Mouse (Mus musculus): ENCODE results near the gene Zc3hc1.

- TF ChIP-seq POLR2A (IDR thresholded peaks at IDR 0.05; ENCODE audit: low read depth, low read length) (no peak), CTCF (IDR thresholded peaks at IDR 0.05; ENCODE audit: borderline replicate concordance, insufficient read depth, low read length) (no peak)
Measured at GRCm38 (mm10) chr6:30356161-30356560, 34.7 kb downstream of the Zc3hc1 start.

Data from embryonic fibroblast, embryonic 13.5 days (primary cell).